Mouse (Mus musculus) forebrain, postnatal 0 days (tissue): ENCODE data around the gene Spata48. TPM values are rescaled to one million over a fixed set of nuclear protein-coding genes. Genes with fewer than 3 reads are reported as not detected.

Source experiments
- ATAC-seq: fragments of 200-750 bp; cut with Nextera tagmentation; 2 replicates; pipeline ENCODE4 v1.8.0; 2017; ENCODE audit warnings: mild to moderate bottlenecking, moderate library complexity
- DNase-seq: peaks from one replicate; pipeline ENCODE4 v3.0.0-alpha.2; 2015
- H3K27ac ChIP-seq: fragments of 300-500 bp; sonication (generic); 2 replicates; pipeline ENCODE4 v1.5.1; 2014; ENCODE audit warnings: low read depth, mild to moderate bottlenecking, antibody characterized with exemption, low read length, moderate library complexity, mixed read lengths
- H3K27me3 ChIP-seq: fragments of 300-500 bp; sonication (generic); 2 replicates; pipeline ENCODE4 v1.6.1; 2014; ENCODE audit warnings: mild to moderate bottlenecking, low read length, mixed read lengths; ENCODE audit not compliant: insufficient read depth
- H3K36me3 ChIP-seq: fragments of 300-500 bp; sonication (generic); 2 replicates; pipeline ENCODE4 v1.6.1; 2014; ENCODE audit warnings: mild to moderate bottlenecking, moderate library complexity; ENCODE audit not compliant: insufficient read depth
- H3K4me1 ChIP-seq: fragments of 300-500 bp; sonication (generic); 2 replicates; pipeline ENCODE4 v1.6.1; 2014; ENCODE audit warnings: antibody characterized with exemption; ENCODE audit not compliant: insufficient read depth
- H3K4me2 ChIP-seq: fragments of 300-500 bp; sonication (generic); 2 replicates; pipeline ENCODE4 v1.6.1; 2014; ENCODE audit warnings: low read depth, mild to moderate bottlenecking, moderate library complexity
- H3K4me3 ChIP-seq: fragments of 300-500 bp; sonication (generic); 2 replicates; pipeline ENCODE4 v1.5.1; 2014; ENCODE audit warnings: low read depth, low read length, mixed read lengths
- H3K9ac ChIP-seq: fragments of 300-500 bp; sonication (generic); 2 replicates; pipeline ENCODE4 v1.6.1; 2014; ENCODE audit warnings: mild to moderate bottlenecking
- H3K9me3 ChIP-seq: fragments of 300-500 bp; sonication (generic); 2 replicates; pipeline ENCODE4 v1.6.1; 2016; ENCODE audit warnings: low read length
- CTCF ChIP-seq: sonication (generic); IDR thresholded peaks from 2 replicates; pipeline ENCODE4 v1.5.1; 2016; ENCODE audit warnings: antibody characterized with exemption, control low read depth, low read depth
- WGBS: fragments of 180-500 bp; shearing (Covaris S2); extraction: QIAGEN DNeasy Blood & Tissue Kit; methylation state at CpG from one replicate; pipeline ENCODE4 v1.1.7; 2014; 5-methylcytosine and 5-hydroxymethylcytosine counted together
- polyA plus RNA-seq: library from polyadenylated mRNA; unstranded; fragments of >200 nt; fragmentation: Nextera tagmentation; extraction: Ambion mirVana; gene quantifications from 2 replicates; pipeline ENCODE4 v1.2.1, GENCODE M21; 2015
- total RNA-seq: library from RNA; depleted of rRNA; stranded (reverse); fragments of >200 nt; gene quantifications from 2 replicates; pipeline ENCODE4 v1.2.3, GENCODE M21; 2014; rRNA removed

Gene Spata48
- total and polyA plus RNA-seq, 2 experiments from 2014 or later: 0.48 to 7.6 TPM

GRCm38 (mm10) chr11:11558662-11559061, 96.8 kb downstream of the Spata48 start:
- no peak for TF ChIP-seq CTCF
- H3K36me3 ChIP-seq: no peaks in the 10 kb centered on the region
- no peak overlapping the region for H3K9ac ChIP-seq
- DNase-seq (no peak), ATAC-seq (no peak)
- H3K27me3 ChIP-seq: no peaks in the 10 kb centered on the region
- no peak overlapping the region for H3K4me2 ChIP-seq
- H3K4me1 ChIP-seq: no peaks in the 10 kb centered on the region
- H3K4me3 ChIP-seq: no peak overlapping the region
- H3K27ac ChIP-seq: no peak overlapping the region
- no peaks in the 10 kb centered on the region for H3K9me3 ChIP-seq
- WGBS: 84% methylated on average over 3 of the region's 3 CpGs

- no peaks in the 10 kb centered on the region for H3K36me3 ChIP-seq
- H3K4me1 ChIP-seq: no peaks in the 10 kb centered on the region
- no peak overlapping the region for H3K4me2 ChIP-seq
- H3K27me3 ChIP-seq: no peaks in the 10 kb centered on the region
- H3K4me3 ChIP-seq: no peak overlapping the region
- ATAC-seq (no peak), DNase-seq (no peak)
- H3K9ac ChIP-seq: no peak overlapping the region
- TF ChIP-seq CTCF: no peak
- WGBS: 87% methylated on average over 7 of the region's 7 CpGs
- no peaks in the 10 kb centered on the region for H3K9me3 ChIP-seq
- H3K27ac ChIP-seq: no peak overlapping the region
Measured at GRCm38 (mm10) chr11:11559099-11559686, 97.3 kb downstream of the Spata48 start.

GRCm38 (mm10) chr11:11561118-11561517, 99.2 kb downstream of the Spata48 start:
- 93% methylated on average over 6 of the region's 6 CpGs for WGBS
- Histone ChIP-seq H3K27me3 (no peaks in the 10 kb centered on the region), H3K4me2 (no peak overlapping the region), H3K9me3 (no peaks in the 10 kb centered on the region), H3K36me3 (no peaks in the 10 kb centered on the region), H3K4me1 (no peaks in the 10 kb centered on the region), H3K9ac (no peak overlapping the region), H3K4me3 (no peak overlapping the region), H3K27ac (no peak overlapping the region)
- DNase-seq: no peak
- TF ChIP-seq CTCF: no peak
- no peak for ATAC-seq

GRCm38 (mm10) chr11:11564266-11565044, 102.6 kb downstream of the Spata48 start:
- H3K9ac ChIP-seq: no peak overlapping the region
- DNase-seq (peak; percentile 3), ATAC-seq (peak; percentile 29; the same call in 1 of the 2 replicates)
- H3K4me3 ChIP-seq: no peak overlapping the region
- no peaks in the 10 kb centered on the region for H3K4me1 ChIP-seq
- no peak overlapping the region for H3K27ac ChIP-seq
- no peaks in the 10 kb centered on the region for H3K27me3 ChIP-seq
- no peaks in the 10 kb centered on the region for H3K36me3 ChIP-seq
- 73% methylated on average over 7 of the region's 7 CpGs for WGBS
- TF ChIP-seq CTCF: no peak
- H3K9me3 ChIP-seq: no peaks in the 10 kb centered on the region
- no peak overlapping the region for H3K4me2 ChIP-seq

Other genes starting within 250 kb of the Spata48 start
- gene Zpbp, start 314 bp downstream of the Spata48 start, total RNA-seq: 1.9 TPM in 2 replicates
- gene Zpbp, start 314 bp downstream of the Spata48 start, polyA plus RNA-seq: 0.84 and 0.90 TPM in 2 replicates
- not detected in 2 replicates for gene 4930512M02Rik, start 165.7 kb downstream of the Spata48 start, total RNA-seq
- not detected in 2 replicates for gene 4930512M02Rik, start 165.7 kb downstream of the Spata48 start, polyA plus RNA-seq
- 4.9 and 6.9 TPM in 2 replicates for gene Ikzf1, start 222.9 kb downstream of the Spata48 start, total RNA-seq
- gene Ikzf1, start 222.9 kb downstream of the Spata48 start, polyA plus RNA-seq: 1.8 TPM in 2 replicates